Mouse (Mus musculus): ENCODE measurements around the gene Aff4. TPM values are rescaled to one million over a fixed set of nuclear protein-coding genes. Genes with fewer than 3 reads are reported as not detected.
"Not testable (repeated sequence)": the region's sequence is repeated elsewhere in the genome, so short reads cannot be mapped to it uniquely, and the experiment has no call there.

Aff4 gene
- polyA plus RNA-seq (2016; fragmentation: Nextera tagmentation; extraction: Ambion mirVana) = 33.7 and 38.0 TPM in 2 replicates

- Histone ChIP-seq H3K27ac (peak within 1 kb of the TSS; percentile 98), H3K4me3 (peak within 1 kb of the TSS; percentile 93), H3K27me3 (ENCODE audit: low read depth, poor library complexity, severe bottlenecking) (no peaks in the 10 kb centered on the region), H3K9me3 (replicated peaks) (no peaks in the 10 kb centered on the region), H3K36me3 (peaks cover 17% of the 10 kb centered on the region), H3K4me1 (peaks cover 9% of the 10 kb centered on the region)
- DNase-seq (ENCODE audit: low spot score) = peak; percentile 92
- WGBS = under 1% methylated on average over 126 of the region's 127 CpGs
Observed at GRCm38 (mm10) chr11:53350291-53351223, at the start of gene Aff4. Aff4 (plus strand) TSS chr11:53350833.

- no peaks in the 10 kb centered on the region for H3K27me3 ChIP-seq (ENCODE audit: low read depth, poor library complexity, severe bottlenecking)
- H3K27ac ChIP-seq = peak overlapping the region; percentile 94
- H3K36me3 ChIP-seq = peaks cover 25% of the 10 kb centered on the region
- no peak for DNase-seq (ENCODE audit: low spot score)
- 59% methylated on average over 9 of the region's 9 CpGs for WGBS
- peaks cover 23% of the 10 kb centered on the region for H3K4me1 ChIP-seq
- H3K9me3 ChIP-seq (replicated peaks) = no peaks in the 10 kb centered on the region
- H3K4me3 ChIP-seq = peak overlapping the region; percentile 100
Observed at GRCm38 (mm10) chr11:53301167-53301515, 49.5 kb upstream of the Aff4 start.

- no peaks in the 10 kb centered on the region for H3K9me3 ChIP-seq (replicated peaks)
- H3K4me3 ChIP-seq = no peak overlapping the region
- H3K27ac ChIP-seq = no peak overlapping the region
- H3K27me3 ChIP-seq (ENCODE audit: low read depth, poor library complexity, severe bottlenecking) = no peaks in the 10 kb centered on the region
- H3K4me1 ChIP-seq = peaks cover 8% of the 10 kb centered on the region
- no peak for DNase-seq (ENCODE audit: low spot score)
- H3K36me3 ChIP-seq = no peaks in the 10 kb centered on the region
- WGBS = 90% methylated on average over 14 of the region's 14 CpGs
Observed at GRCm38 (mm10) chr11:53304044-53304840, 46.4 kb upstream of the Aff4 start.

- Histone ChIP-seq H3K27me3 (ENCODE audit: low read depth, poor library complexity, severe bottlenecking) (no peaks in the 10 kb centered on the region), H3K36me3 (no peaks in the 10 kb centered on the region), H3K27ac (no peak overlapping the region), H3K4me3 (no peak overlapping the region), H3K9me3 (replicated peaks) (no peaks in the 10 kb centered on the region), H3K4me1 (no peaks in the 10 kb centered on the region)
- no peak for DNase-seq (ENCODE audit: low spot score)
- 95% methylated on average over 2 of the region's 2 CpGs for WGBS
Observed at GRCm38 (mm10) chr11:53306965-53307364, 43.7 kb upstream of the Aff4 start.

GRCm38 (mm10) chr11:53307558-53308065, 43.0 kb upstream of the Aff4 start:
- Histone ChIP-seq H3K27ac (no peak overlapping the region), H3K4me3 (no peak overlapping the region), H3K27me3 (ENCODE audit: low read depth, poor library complexity, severe bottlenecking) (no peaks in the 10 kb centered on the region), H3K36me3 (no peaks in the 10 kb centered on the region), H3K4me1 (no peaks in the 10 kb centered on the region), H3K9me3 (replicated peaks) (no peaks in the 10 kb centered on the region)
- WGBS = 79% methylated on average over 10 of the region's 10 CpGs
- DNase-seq (ENCODE audit: low spot score) = no peak

- Histone ChIP-seq H3K9me3 (replicated peaks) (no peaks in the 10 kb centered on the region), H3K4me1 (no peaks in the 10 kb centered on the region), H3K27me3 (ENCODE audit: low read depth, poor library complexity, severe bottlenecking) (no peaks in the 10 kb centered on the region), H3K4me3 (no peak overlapping the region), H3K36me3 (no peaks in the 10 kb centered on the region), H3K27ac (no peak overlapping the region)
- DNase-seq (ENCODE audit: low spot score) = no peak
Observed at GRCm38 (mm10) chr11:53308251-53308864, 42.3 kb upstream of the Aff4 start.

- DNase-seq (ENCODE audit: low spot score) = no peak
- H3K4me3 ChIP-seq = no peak overlapping the region
- H3K27ac ChIP-seq = no peak overlapping the region
- no peaks in the 10 kb centered on the region for H3K9me3 ChIP-seq (replicated peaks)
- no peaks in the 10 kb centered on the region for H3K36me3 ChIP-seq
- no peaks in the 10 kb centered on the region for H3K27me3 ChIP-seq (ENCODE audit: low read depth, poor library complexity, severe bottlenecking)
- WGBS = 66% methylated on average over 2 of the region's 2 CpGs
- H3K4me1 ChIP-seq = no peaks in the 10 kb centered on the region
Observed at GRCm38 (mm10) chr11:53308884-53309310, 41.7 kb upstream of the Aff4 start.

- WGBS = 43% methylated on average over 1 of the region's 1 CpGs
Observed at GRCm38 (mm10) chr11:53311385-53311784, 39.2 kb upstream of the Aff4 start.

GRCm38 (mm10) chr11:53312823-53313222, 37.8 kb upstream of the Aff4 start:
- H3K4me1 ChIP-seq; H3K36me3 ChIP-seq; DNase-seq (ENCODE audit: low spot score); H3K27me3 ChIP-seq (ENCODE audit: low read depth, poor library complexity, severe bottlenecking); H3K9me3 ChIP-seq (replicated peaks); H3K27ac ChIP-seq; H3K4me3 ChIP-seq: not testable (repeated sequence)
- WGBS = 85% methylated on average over 1 of the region's 1 CpGs

More at GRCm38 (mm10) chr11:53311385-53311784, 39.2 kb upstream of the Aff4 start:
- H3K36me3 ChIP-seq = no peaks in the 10 kb centered on the region
- no peak overlapping the region for H3K27ac ChIP-seq
- H3K4me1 ChIP-seq = no peaks in the 10 kb centered on the region
- H3K27me3 ChIP-seq (ENCODE audit: low read depth, poor library complexity, severe bottlenecking) = no peaks in the 10 kb centered on the region
- no peak overlapping the region for H3K4me3 ChIP-seq
- no peak for DNase-seq (ENCODE audit: low spot score)
- H3K9me3 ChIP-seq (replicated peaks) = no peaks in the 10 kb centered on the region

GRCm38 (mm10) chr11:53314770-53315173, 35.9 kb upstream of the Aff4 start:
- H3K4me1 ChIP-seq = peaks cover 11% of the 10 kb centered on the region; the same call in 1 of the 2 replicates
- H3K27me3 ChIP-seq (ENCODE audit: low read depth, poor library complexity, severe bottlenecking) = no peaks in the 10 kb centered on the region
- no peaks in the 10 kb centered on the region for H3K9me3 ChIP-seq (replicated peaks)
- DNase-seq (ENCODE audit: low spot score) = no peak
- no peak overlapping the region for H3K27ac ChIP-seq
- WGBS = 16% methylated on average over 1 of the region's 1 CpGs
- no peaks in the 10 kb centered on the region for H3K36me3 ChIP-seq
- no peak overlapping the region for H3K4me3 ChIP-seq

GRCm38 (mm10) chr11:53316996-53317395, 33.6 kb upstream of the Aff4 start:
- H3K27ac ChIP-seq = no peak overlapping the region
- WGBS = 49% methylated on average over 6 of the region's 6 CpGs
- H3K36me3 ChIP-seq = no peaks in the 10 kb centered on the region
- H3K9me3 ChIP-seq (replicated peaks) = no peaks in the 10 kb centered on the region
- H3K27me3 ChIP-seq (ENCODE audit: low read depth, poor library complexity, severe bottlenecking) = no peaks in the 10 kb centered on the region
- peaks cover 11% of the 10 kb centered on the region; the same call in 1 of the 2 replicates for H3K4me1 ChIP-seq
- H3K4me3 ChIP-seq = no peak overlapping the region
- DNase-seq (ENCODE audit: low spot score) = no peak

GRCm38 (mm10) chr11:53318041-53318440, 32.6 kb upstream of the Aff4 start:
- H3K36me3 ChIP-seq = no peaks in the 10 kb centered on the region
- H3K27me3 ChIP-seq (ENCODE audit: low read depth, poor library complexity, severe bottlenecking) = no peaks in the 10 kb centered on the region
- H3K4me3 ChIP-seq = no peak overlapping the region
- H3K27ac ChIP-seq = no peak overlapping the region
- H3K4me1 ChIP-seq = peaks cover 11% of the 10 kb centered on the region; the same call in 1 of the 2 replicates
- H3K9me3 ChIP-seq (replicated peaks) = no peaks in the 10 kb centered on the region
- 65% methylated on average over 7 of the region's 7 CpGs for WGBS
- no peak for DNase-seq (ENCODE audit: low spot score)

All from limb, embryonic 10.5 days (tissue).